Mouse (Mus musculus) WW6 (cell line): ENCODE measurements around the gene Dtwd1.
A peak's percentile ranks its signal among the peaks of the same experiment; 100 is the strongest.
"Not testable (repeated sequence)": the region's sequence is repeated elsewhere in the genome, so short reads cannot be mapped to it uniquely, and the experiment has no call there.

ENCODE experiments used
- DNase-seq: peaks from one replicate; pipeline ENCODE4 v3.0.0-alpha.2; 2013; ENCODE audit warnings: low read depth, low spot score

Gene Dtwd1

GRCm38 (mm10) chr2:126151855-126152571, at the start of gene Dtwd1, which contains the start of gene Fam227b:
Gene Dtwd1 (plus strand): TSS chr2:126152141.
Gene Fam227b (minus strand): TSS chr2:126152004.
- peak; percentile 92 for DNase-seq

- DNase-seq = no peak
Measured at GRCm38 (mm10) chr2:126147723-126148122, 4.2 kb upstream of the Dtwd1 start.

DNA sequence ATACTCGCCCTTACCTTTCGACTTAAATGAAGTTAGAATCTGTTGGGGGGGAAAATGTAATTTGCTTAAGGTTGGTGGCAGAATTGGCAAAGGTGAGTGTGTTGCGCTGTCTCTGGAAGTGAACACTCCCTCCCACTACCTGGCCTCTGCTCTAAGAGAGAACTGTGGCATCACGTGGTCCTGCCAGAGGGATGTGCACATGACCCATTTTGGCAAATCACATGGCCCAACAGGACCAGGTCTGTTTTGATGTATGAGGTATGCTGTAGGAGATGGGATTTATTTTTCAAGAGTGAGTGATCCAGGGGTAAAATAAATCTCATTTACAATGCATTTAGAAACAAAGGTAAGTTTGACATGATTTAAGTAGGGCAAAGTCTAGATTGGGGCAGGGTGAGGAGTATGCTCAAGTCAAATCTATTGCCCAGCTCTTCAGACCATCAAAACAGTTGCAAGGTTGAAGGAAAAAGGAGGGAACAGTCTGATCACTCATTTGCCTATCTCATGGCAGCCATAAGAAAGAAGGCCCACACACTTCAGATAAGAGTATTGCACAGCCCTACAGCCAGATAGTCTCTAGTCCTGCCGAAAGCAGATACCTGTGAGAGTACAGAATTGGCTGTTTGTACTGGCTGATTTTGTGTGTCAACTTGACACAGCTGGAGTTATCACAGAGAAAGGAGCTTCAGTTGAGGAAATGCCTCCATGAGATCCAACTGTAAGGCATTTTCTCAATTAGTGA, 13.5 kb downstream of the Dtwd1 start:
- DNase-seq = no peak

DNA sequence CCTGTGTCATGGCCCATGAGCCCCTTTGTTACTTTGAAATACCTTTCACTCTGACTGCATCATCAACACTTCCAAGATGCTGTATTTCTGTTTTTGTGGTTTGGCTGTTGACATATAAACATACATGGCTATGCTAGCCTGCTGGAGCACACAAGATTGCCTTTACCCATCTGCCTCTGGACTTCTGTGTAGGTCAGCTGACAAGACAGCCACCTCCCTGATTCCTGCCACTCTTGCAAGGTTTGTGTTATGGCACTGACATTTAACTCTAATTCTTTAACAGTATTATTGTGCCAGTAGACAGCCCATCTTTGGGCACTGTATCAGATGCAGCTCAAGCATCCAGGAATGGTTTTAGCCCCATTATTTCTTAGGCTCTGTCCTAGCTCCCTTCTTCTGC, 14.4 kb downstream of the Dtwd1 start:
- DNase-seq = no peak

DNA sequence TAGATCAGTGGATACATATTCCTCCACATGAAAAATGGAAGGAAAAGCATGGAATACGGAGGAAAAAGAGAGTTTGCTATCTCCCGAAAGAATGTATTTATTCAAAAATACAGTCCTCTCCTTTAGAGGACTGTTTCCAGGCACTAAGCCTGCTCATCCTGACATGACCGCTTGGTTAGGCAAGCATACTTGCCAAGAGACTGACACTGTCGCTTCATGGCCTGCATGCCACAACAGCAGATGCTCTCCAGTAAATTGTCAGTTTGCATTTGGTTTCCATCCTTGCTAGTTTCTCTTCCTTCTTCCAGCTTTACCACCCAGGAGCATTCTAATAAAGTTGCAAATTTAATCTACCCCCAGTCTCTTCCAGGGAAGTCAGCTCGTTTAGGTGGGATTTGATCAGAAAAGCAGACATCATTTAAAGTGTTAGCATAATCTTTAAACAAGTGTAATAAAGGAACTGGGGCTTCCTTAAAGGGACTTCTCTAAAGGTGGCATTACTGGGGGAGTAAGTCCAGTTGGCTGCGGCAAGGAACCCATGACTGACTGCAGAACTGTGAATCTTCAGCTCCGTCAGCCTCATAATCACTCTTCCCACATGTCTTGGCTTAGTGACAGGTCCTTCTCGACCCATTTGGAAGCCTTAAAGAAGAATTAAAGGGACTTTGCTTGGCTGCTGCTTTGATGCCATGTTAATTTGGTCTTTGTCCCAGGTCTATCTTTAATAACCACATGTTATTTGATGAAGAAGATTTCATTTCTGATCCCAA, 15.1 kb downstream of the Dtwd1 start:
- no peak for DNase-seq

- DNase-seq = no peak
Measured at GRCm38 (mm10) chr2:126171427-126171826, 19.5 kb downstream of the Dtwd1 start.

DNA sequence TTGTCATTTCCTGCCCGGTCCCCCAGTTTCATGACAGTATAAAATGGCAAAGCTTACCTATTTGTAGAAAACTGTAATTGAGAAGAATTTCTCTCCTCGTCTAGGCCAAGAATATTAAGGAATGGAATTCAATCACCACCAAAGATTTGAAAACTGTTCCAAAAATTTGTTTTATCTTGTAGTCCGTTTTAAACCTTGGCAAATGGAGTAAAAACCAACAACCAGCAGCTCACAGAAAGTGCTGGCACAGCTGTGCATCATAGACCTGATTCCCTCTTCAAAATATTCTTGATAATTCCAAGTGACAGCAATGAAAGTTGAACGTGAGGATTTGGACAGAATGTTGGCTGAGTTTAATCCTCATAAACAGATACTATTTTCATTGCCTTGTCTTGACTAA, 39.4 kb downstream of the Dtwd1 start:
- DNase-seq = no peak

DNA sequence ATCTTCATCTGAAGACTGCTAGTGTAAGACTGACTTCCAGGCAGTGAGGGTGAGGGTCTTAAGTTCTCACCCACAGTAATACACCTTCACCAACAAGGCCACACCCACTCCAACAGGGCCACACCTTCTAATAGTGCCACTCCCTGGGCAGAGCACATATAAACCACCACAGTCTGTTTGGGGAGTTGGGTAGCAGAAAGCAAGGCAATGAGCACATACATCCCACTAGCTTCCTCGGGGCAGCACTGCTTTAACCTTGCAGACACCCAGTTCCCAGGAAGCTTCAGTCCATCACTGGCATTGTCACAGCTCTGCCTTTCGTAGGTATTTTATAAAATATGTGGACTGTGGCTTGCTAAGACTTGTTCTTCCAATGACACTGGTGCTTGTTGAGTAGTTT, 40.2 kb downstream of the Dtwd1 start:
- DNase-seq = no peak

GRCm38 (mm10) chr2:126195631-126196356, 43.9 kb downstream of the Dtwd1 start:
- DNase-seq = no peak

DNA sequence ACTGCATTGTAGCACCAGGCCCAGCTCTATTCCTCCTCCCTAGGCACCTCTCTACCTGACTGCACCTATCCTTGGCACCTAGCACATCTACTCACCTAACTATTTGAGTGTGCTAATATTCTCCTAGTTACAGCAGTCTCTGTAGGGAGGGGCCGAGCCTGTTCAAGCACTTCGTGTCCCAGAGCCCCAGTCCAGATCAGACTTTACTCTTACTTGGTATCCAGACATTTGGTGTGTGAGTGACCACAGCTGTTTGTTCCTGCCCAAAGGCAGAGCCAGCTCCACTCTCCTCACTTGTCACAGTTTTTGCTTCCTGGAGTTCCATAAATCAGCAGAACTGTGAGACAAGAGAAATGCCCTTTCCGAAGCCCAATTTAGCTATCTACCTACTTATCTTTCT, 47.0 kb downstream of the Dtwd1 start:
- DNase-seq = no peak

DNA sequence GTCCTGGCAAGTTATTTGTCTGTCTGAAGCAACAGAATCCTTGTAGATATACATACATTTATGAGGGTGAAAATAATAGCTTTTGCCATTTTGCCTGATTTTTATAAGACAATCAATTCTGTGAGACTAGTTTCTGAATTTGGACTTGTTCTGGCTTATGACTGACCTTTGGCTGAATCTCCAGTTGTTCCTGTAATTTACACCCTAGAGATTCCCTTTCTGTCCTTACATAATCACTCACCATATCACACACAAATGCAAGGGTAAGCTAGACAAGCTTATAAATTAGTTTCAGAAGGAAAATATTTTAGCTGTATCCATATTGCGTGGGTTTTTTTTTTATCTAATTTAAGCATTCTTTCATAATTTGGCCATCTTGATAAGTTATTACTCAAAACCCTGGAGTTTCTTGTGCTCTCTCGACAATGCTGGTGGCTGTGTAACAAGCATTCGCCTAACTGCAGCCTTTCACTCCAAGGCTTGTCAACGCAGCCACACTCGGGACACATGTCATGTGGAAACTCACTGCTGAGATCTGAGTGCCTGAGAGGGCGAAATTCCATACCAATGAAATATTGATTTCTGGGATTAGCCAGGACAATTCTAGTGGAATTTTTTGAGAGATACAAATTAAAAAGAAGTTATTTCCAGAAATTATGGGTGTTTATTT, 59.2 kb downstream of the Dtwd1 start:
- no peak for DNase-seq

GRCm38 (mm10) chr2:126214800-126215199, 62.9 kb downstream of the Dtwd1 start, which contains the start of gene Gm17555:
Gene Gm17555 (plus strand): TSS chr2:126215100.
- DNase-seq = not testable (repeated sequence)
